In the genomic region with DNA sequence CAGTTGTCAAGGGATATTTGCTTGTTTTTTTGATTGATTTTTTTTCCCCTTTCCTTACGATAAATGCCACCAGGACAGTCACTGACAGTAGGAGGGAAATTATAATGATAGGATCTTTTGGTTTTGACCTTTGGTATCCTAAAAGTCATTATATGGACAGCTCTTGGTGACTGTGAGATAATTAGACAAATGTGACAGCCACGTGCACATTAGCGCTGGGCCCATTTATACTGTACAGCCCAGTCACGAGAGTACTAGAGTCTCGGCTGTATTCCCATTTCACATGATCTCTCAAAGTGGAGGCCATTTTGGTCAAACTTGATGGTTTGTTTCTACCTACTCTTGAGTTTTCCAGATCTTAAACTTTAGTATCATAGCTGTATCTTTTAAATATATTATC, we compare ENCODE assay signal across 8 mouse cellular contexts. TPM values are rescaled to one million over a fixed set of nuclear protein-coding genes. Genes with fewer than 3 reads are reported as not detected.
DNase-seq lines count a peak whose midpoint lies in the region; ATAC-seq and TF ChIP-seq lines count a peak whose summit lies in the region.

No protein-coding gene starts in this region.

- 70% methylated on average over 5 of the region's 5 CpGs for WGBS in heart, embryonic 10.5 days
- WGBS in forebrain, embryonic 14.5 days: 64% methylated on average over 5 of the region's 5 CpGs
- WGBS in liver, embryonic 14.5 days (ENCODE audit: insufficient replicate concordance): 38% methylated on average over 5 of the region's 5 CpGs

- in situ Hi-C loops in CH12.LX (cut with MboI; ENCODE audit: low pct_ligation_motif_present, low pct_unique_long_range_greater_than_20kb, low sequenced_read_pairs): no loop called here

- TF ChIP-seq EP300 in CH12.LX (IDR thresholded peaks at IDR 0.05; ENCODE audit: low read length): no peak
- no peak for TF ChIP-seq EP300 in liver, embryonic 14.5 days (IDR thresholded peaks at IDR 0.05; ENCODE audit: low read depth)

- no peaks in the 10 kb centered on the region for H3K9me3 ChIP-seq in heart, embryonic 10.5 days
- H3K9me3 ChIP-seq in CH12.LX (replicated peaks; ENCODE audit: low read length): no peaks in the 10 kb centered on the region
- no peaks in the 10 kb centered on the region for H3K9me3 ChIP-seq in forebrain, embryonic 14.5 days (replicated peaks; ENCODE audit: control insufficient read depth, low read length)
- no peaks in the 10 kb centered on the region for H3K9me3 ChIP-seq in liver, embryonic 14.5 days (ENCODE audit: control insufficient read depth, low read length)

- no peak for DNase-seq in heart, embryonic 10.5 days (ENCODE audit: low spot score)
- DNase-seq in heart, adult 9 months (ENCODE audit: low spot score in 2 of 2): no peak
- no peak for DNase-seq in CH12.LX (ENCODE audit: extremely low read depth)
- DNase-seq in forebrain, embryonic 14.5 days (ENCODE audit: low spot score): no peak
- no peak for DNase-seq in liver, embryonic 14.5 days (ENCODE audit: low read depth in 3 of 3, low spot score in 3 of 3)
- DNase-seq in thymus, postnatal 10 days (ENCODE audit: low spot score in 2 of 2): no peak
- DNase-seq in kidney, postnatal 10 days: no peak

- H3K27ac ChIP-seq in heart, embryonic 10.5 days: peak overlapping the region; percentile 100
- no peak overlapping the region for H3K27ac ChIP-seq in CH12.LX (ENCODE audit: insufficient read depth, low read depth)
- no peak overlapping the region for H3K27ac ChIP-seq in forebrain, embryonic 14.5 days (ENCODE audit: low read depth, low read length)
- H3K27ac ChIP-seq in liver, embryonic 14.5 days: no peak overlapping the region

- dilution Hi-C loops in CH12.LX (cut with MboI; ENCODE audit: extremely low pct_ligation_motif_present, extremely low pct_unique_long_range_greater_than_20kb, low sequenced_read_pairs): no loop called here

- TF ChIP-seq POLR2A in CH12.LX (IDR thresholded peaks at IDR 0.05; ENCODE audit: low read depth, low read length): no peak

- peak overlapping the region; percentile 85 for H3K4me3 ChIP-seq in heart, embryonic 10.5 days
- peak overlapping the region; percentile 58 to 79 (median 73) for H3K4me3 ChIP-seq in CH12.LX (replicated peaks in 1 of 3; ENCODE audit: low read depth in 2 of 3, low read length in 2 of 3, poor library complexity in 1 of 3)
- peak overlapping the region; percentile 70; the same call in 1 of the 2 replicates for H3K4me3 ChIP-seq in forebrain, embryonic 14.5 days (ENCODE audit: low read depth, low read length)
- peak overlapping the region; percentile 82; a peak in 3 of 4 replicates for H3K4me3 ChIP-seq in liver, embryonic 14.5 days (ENCODE audit: insufficient read depth in 1 of 2, low read depth in 2 of 2, low read length in 2 of 2)

- no peaks in the 10 kb centered on the region; the same call in 1 of the 2 replicates for H3K79me2 ChIP-seq in CH12.LX (replicated peaks; ENCODE audit: control insufficient read depth, extremely low read depth, insufficient read depth, poor library complexity, severe bottlenecking)

- H3K4me2 ChIP-seq in CH12.LX (ENCODE audit: insufficient read depth, low read depth, poor library complexity, severe bottlenecking): peak overlapping the region; percentile 80
- peak overlapping the region; percentile 91 for H3K4me2 ChIP-seq in forebrain, embryonic 14.5 days (ENCODE audit: low read length)
- H3K4me2 ChIP-seq in liver, embryonic 14.5 days (ENCODE audit: low read depth): peak overlapping the region; percentile 65

- H3K36me3 ChIP-seq in heart, embryonic 10.5 days: no peaks in the 10 kb centered on the region
- H3K36me3 ChIP-seq in CH12.LX (replicated peaks in 1 of 2; ENCODE audit: control insufficient read depth in 1 of 2, insufficient read depth in 1 of 2, low read length in 1 of 2): peaks cover 3 to 10% of the 10 kb centered on the region in 2 experiments
- no peaks in the 10 kb centered on the region for H3K36me3 ChIP-seq in forebrain, embryonic 14.5 days (ENCODE audit: control insufficient read depth, insufficient read depth, low read length)
- no peaks in the 10 kb centered on the region for H3K36me3 ChIP-seq in liver, embryonic 14.5 days (replicated peaks; ENCODE audit: control insufficient read depth, insufficient read depth, low read depth)

- TF ChIP-seq RAD21 in CH12.LX (IDR thresholded peaks at IDR 0.05; ENCODE audit: low read depth, low read length): no peak

- TF ChIP-seq CTCF in CH12.LX (conservative IDR thresholded peaks at IDR 0.05 in 1 of 2, IDR thresholded peaks at IDR 0.05 in 1 of 2; ENCODE audit: low read depth in 2 of 2, low read length in 2 of 2): no peak
- TF ChIP-seq CTCF in liver, embryonic 14.5 days (IDR thresholded peaks at IDR 0.05; ENCODE audit: low read depth): no peak

- H3K27me3 ChIP-seq in heart, embryonic 10.5 days (ENCODE audit: insufficient read depth, poor library complexity, severe bottlenecking): no peaks in the 10 kb centered on the region
- no peaks in the 10 kb centered on the region for H3K27me3 ChIP-seq in CH12.LX (replicated peaks)
- H3K27me3 ChIP-seq in forebrain, embryonic 14.5 days (replicated peaks; ENCODE audit: control insufficient read depth, insufficient read depth, low read length): no peaks in the 10 kb centered on the region
- H3K27me3 ChIP-seq in liver, embryonic 14.5 days (ENCODE audit: control insufficient read depth, insufficient read depth, low read length): no peaks in the 10 kb centered on the region

- ATAC-seq in forebrain, embryonic 14.5 days: no peak
- no peak for ATAC-seq in liver, embryonic 14.5 days (ENCODE audit: insufficient read depth)
- no peak for ATAC-seq in cerebellum, adult (ENCODE audit: insufficient number of reproducible peaks, low FRiP score, low TSS enrichment)

- H3K4me1 ChIP-seq in heart, embryonic 10.5 days: peaks cover 28% of the 10 kb centered on the region
- peaks cover 8 to 34% of the 10 kb centered on the region in 2 experiments for H3K4me1 ChIP-seq in CH12.LX (ENCODE audit: control insufficient read depth in 1 of 2, insufficient read depth in 2 of 2)
- H3K4me1 ChIP-seq in forebrain, embryonic 14.5 days (ENCODE audit: control insufficient read depth, insufficient read depth, low read length): peaks cover 25% of the 10 kb centered on the region
- H3K4me1 ChIP-seq in liver, embryonic 14.5 days (replicated peaks; ENCODE audit: control insufficient read depth in 2 of 2, insufficient read depth in 2 of 2, low read length in 1 of 2): peaks cover 2 to 7% of the 10 kb centered on the region in 2 experiments; a peak in 2 of 4 replicates

- H3K9ac ChIP-seq in CH12.LX (ENCODE audit: insufficient read depth, low read depth): peak overlapping the region; percentile 95; the same call in 1 of the 2 replicates
- no peak overlapping the region for H3K9ac ChIP-seq in forebrain, embryonic 14.5 days (ENCODE audit: low read length)
- H3K9ac ChIP-seq in liver, embryonic 14.5 days (replicated peaks): peak overlapping the region; percentile 92

TF ChIP-seq in CH12.LX, 34 proteins besides CTCF, POLR2A, EP300 and RAD21:
- TF ChIP-seq CHD2 (IDR thresholded peaks at IDR 0.05; ENCODE audit: low read length) (no peak), MAX (IDR thresholded peaks at IDR 0.05; ENCODE audit: low read length) (no peak; the same call in 1 of the 2 replicates), BHLHE40 (IDR thresholded peaks at IDR 0.05; ENCODE audit: low read depth, low read length) (peak; percentile 88), MYC (IDR thresholded peaks at IDR 0.05; ENCODE audit: low read depth, low read length) (0 out of 2 replicates have a peak, but pooled peaks have one; percentile 14), USF2 (conservative IDR thresholded peaks at IDR 0.05; ENCODE audit: low read depth, low read length) (no peak), CHD1 (IDR thresholded peaks at IDR 0.05; ENCODE audit: low read depth, low read length) (no peak)

RNA-seq across cellular contexts. Expression of gene Casd1, which starts 1.4 kb away (rescaled TPM):
- 32.1 and 43.8 TPM in 2 replicates for polyA plus RNA-seq in heart, embryonic 10.5 days (2016; fragmentation: Nextera tagmentation; extraction: Ambion mirVana)
- 13.1 and 13.9 TPM in 2 replicates for total RNA-seq in CH12.LX (2012; rRNA removed)
- 38.2 and 42.7 TPM in 2 replicates for total RNA-seq in CH12.LX (2014; rRNA removed)
- polyA plus RNA-seq in CH12.LX (2012; ENCODE audit: insufficient read length, low read depth): 16.7 and 30.4 TPM in 2 replicates
- polyA plus RNA-seq in forebrain, embryonic 14.5 days (2014; fragmentation: Nextera tagmentation; extraction: Ambion mirVana): 41.8 and 43.5 TPM in 2 replicates
- 6.6 and 7.7 TPM in 2 replicates for polyA plus RNA-seq in liver, embryonic 14.5 days (2012; rRNA removed)
- 7.5 and 8.0 TPM in 2 replicates for polyA plus RNA-seq in liver, embryonic 14.5 days (2014; fragmentation: Nextera tagmentation; extraction: Ambion mirVana)
